Mouse (Mus musculus) 416B (cell line): ENCODE data around the gene Pglyrp4.
"Not testable (repeated sequence)": the region's sequence is repeated elsewhere in the genome, so short reads cannot be mapped to it uniquely, and the experiment has no call there.

Experiments used
- DNase-seq: peaks from one replicate; pipeline ENCODE4 v3.0.0; 2011; ENCODE audit warnings: low read depth

Pglyrp4 gene

DNA sequence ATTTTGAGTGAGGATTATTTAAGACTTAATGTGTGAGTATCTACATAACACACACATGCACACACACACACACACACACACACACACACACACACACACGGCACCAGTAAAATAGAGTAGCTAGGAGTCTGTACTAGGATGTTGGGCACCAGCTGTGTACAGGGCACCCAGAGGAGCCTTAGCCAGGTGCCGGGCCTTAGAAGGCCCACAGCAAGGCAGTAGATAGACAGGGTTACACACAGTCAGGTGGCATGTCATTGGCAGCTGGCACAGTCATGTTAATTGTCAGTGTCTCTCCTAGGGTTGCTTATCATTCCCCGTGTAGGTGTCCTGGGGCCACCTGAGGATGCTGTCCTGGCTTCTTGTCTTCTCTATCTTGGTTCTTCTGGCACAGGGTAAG, at the start of gene Pglyrp4:
Gene Pglyrp4, plus strand, starts transcription at position 301 of the 400 bp plus-strand sequence.
- DNase-seq: no peak

DNA sequence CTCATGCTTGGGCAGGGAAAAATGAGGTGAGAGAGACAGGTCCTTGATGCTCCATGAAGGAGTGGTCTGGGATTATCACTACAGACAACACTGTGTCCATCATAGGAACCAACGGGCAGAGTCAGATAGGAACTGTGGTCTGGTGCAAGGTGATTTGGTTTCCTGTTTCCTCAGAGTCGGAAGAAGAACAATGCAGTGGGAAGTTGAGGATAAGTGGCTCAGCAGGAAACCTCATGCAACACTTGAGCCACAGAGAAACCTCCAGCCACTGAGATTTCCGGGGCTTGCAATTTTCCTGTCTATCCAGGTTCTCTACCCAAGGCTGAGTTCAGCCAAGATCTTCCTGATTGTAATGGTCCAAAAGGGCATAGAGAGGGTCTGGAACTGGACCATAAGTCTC, 48.0 kb upstream of the Pglyrp4 start:
- DNase-seq: peak; percentile 39

DNA sequence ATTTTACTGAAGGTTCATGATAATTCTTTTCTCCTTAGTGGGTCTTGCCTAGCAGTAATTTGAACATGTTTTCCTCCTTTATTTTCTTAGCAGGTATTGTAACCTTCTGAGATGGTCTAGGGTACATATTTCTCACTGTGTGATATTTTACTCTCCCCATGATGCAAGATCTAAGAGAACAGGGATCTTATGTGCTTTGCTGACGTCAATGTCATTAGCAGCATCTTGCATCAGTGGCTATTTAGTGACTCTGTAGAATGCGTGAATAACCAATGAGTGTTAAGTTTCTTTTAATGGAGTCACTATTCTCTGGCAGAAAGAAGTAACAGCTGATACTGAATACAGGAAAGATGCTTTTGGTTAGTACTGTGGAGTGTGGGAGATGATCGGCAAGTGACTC, 42.8 kb upstream of the Pglyrp4 start:
- DNase-seq: no peak

DNA sequence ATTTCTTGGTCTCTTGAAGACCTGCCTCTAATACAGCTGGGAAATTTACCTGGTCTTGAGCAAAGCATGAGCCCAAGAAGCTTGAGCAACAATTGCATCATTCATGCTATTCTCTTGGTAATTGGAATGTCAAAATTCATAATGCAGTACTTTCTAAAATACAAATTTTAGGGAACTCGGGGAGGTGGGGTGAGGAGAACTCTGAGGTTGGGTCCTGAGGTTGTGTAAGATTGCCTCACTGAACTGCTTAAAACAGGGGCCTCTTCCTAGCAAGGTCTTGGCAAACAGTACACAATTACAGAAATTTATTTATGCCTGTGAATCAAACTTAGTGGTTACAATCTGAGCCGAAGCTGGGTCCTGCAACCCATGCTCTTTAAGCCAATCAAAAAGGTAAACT, 39.9 kb upstream of the Pglyrp4 start:
- DNase-seq: no peak

DNA sequence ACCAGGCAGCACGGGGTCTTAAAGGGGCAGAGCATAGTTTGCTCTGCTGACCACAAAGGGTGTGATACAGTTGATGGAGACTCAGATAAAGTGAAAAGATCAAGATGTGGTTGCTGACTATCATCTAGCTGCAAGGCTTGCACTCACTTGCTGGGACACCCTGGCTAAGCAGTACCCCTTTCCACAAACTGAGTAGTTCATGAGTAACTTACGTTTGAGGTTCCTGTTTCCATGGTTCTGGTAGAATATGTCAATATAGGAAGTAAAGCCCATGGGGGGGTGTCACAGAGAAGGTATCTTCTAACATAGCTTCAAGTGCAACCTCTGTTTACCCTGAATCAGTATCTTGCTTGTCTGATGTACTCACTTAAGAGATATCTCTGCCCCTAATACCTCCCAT, 33.2 kb upstream of the Pglyrp4 start:
- DNase-seq: peak; percentile 28

DNA sequence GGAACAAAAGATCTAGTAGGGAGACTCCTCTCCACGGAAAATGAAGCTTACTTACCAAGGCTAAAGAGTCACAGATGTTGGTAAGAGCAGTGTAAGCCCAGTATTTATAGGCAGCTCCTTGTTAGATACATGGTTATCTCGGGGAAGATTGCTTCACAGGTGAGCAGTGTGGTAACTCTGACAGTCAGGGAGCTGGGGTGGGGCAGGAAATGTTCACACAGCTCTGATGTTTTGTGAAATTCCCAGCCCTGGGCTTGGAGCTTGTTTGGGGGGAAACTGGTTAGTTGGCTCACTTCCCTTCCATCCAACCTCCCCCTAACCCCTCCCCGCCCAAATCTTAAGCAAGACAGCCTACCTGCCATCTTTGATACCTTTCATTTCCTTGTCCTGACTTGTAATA, 31.1 kb upstream of the Pglyrp4 start, which contains the start of gene S100a9:
Gene S100a9, minus strand, starts transcription at position 109 of the 400 bp plus-strand sequence.
- DNase-seq: peak; percentile 41

DNA sequence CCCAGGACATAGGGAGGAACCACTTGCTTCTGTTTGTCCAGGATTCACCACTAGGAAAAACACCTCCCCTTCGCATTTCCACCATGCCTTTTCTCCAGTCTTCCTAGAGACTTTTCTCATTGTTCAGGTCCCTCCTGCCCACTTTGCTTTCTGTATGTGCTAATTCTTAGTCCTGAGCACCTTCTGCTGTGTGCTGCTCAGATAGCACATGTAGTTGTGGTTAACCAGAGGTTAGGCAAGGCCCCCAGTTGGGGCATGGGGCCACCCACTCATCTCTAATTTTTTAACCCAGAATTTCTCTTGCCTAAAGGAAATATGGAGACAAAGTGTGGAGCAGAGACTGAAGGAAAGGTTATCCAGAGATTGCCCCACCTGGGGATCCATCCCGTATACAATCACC, 24.5 kb upstream of the Pglyrp4 start:
- DNase-seq: no peak

DNA sequence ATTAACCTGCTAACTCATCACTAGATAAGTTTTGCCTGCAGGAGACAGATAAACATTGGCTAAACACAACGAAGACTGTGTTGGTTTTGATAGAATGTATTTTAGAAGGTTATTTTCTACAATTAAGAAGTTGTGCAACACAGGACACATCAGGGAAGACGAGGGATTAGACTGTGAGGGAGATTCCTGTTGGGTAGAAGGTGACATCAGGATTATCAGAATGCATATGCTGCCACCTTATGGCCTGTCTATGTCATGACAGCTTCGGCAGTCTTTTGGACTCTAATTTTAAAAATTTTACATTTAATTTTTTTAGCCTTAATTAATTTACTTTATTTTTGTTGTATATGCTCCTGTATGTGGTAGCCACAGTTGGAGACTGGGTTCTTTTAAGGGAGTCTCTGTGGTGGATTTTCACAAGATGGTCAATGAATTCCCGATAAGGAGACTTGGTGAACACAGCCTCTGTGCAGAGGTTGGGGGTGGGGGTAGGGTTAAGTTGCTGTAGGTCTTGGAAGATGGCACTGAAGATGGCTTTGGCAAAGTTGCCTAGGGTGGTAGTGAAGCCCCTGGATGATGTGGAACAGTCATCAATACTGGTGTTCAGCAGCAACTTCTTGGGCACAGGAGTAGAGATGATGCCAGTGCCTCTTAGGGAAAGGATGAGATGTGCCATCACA, 18.0 kb upstream of the Pglyrp4 start:
- peak; percentile 56 for DNase-seq

DNA sequence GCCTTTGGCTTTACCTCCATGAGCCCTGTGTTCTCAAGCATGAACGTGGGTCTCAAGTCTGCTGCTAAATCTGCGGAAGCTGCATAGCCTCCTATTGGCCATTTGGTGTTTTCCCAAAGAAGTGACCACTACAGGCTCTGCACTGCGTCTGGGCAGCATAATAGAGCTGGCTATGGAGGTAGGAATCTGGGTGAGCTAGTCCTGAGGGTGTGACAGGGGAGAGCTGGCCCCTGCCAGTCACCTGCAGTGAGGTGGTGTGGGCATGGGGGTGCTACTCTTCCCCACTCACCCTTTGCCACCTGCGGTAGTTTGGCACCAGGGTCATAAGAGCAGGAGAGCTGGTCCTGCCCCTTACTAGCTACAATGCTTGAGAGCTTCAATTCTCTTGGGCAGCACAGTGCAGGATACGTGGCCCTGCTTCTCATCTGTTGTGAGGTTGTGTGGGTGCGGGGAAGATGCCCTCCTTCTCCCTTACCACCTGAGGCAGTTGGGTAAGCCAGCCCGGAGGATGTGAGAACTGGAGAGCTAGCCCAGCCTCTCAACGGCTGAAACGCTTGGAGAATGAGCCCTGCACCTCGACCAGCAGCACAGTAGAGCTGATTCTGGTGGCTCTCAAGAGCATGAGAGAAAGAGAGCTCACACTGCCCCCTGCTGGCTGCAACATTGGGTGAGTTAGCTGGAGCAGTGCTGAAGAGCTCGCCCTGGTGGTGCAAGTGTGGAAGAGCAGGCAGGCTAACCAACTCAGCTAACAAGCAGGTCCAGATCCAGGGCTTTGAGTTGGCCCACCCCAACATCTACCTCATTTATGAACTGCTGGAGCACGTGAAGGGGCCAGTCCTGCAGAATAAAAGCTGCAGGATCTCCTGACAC, 16.9 kb upstream of the Pglyrp4 start:
- DNase-seq: peak; percentile 90

DNA sequence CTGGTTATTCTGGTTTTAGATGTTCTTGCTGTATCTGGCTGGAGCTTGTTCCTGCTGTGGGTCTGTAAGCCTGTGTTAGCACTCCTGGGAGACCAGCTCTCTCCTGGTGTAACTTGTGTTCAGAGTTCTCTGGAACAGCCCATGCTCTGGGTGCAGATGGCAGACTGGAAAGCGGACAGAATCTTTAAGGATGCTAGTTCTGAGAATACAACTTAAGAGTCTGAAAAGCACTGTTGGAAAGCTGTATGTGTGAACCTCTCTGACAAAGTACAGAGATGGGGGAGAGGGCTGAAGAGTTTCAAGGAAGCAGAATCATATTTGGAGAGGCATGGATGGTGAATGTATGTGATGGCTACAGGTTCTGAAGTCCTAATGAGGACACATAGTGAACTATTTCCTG, 23.0 kb downstream of the Pglyrp4 start:
- no peak for DNase-seq

DNA sequence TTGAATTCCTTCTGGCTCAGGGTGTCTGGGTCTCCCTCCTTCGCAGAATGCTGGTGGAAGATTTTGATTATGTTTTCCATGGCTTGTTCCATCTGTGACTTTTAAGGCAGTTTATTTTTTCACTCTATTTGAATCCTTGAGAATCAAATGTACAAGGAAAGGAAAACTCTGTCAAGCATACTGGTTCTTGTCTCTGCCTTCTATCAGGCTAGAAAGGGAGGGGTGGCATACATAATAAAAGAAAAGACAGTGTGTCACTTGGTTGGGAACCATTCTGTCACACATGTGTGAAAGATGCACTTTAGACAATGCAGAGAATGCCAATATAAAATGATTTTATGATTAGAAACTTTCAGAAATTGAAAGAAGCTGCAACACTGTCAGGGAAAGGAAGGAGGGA, 51.1 kb downstream of the Pglyrp4 start, which contains the start of gene Gm5849:
Gene Gm5849, minus strand, starts transcription at position 101 of the 400 bp plus-strand sequence.
- DNase-seq: not testable (repeated sequence)
